Comparison of ENCODE assay signal across 33 mouse cellular contexts in the genomic region with DNA sequence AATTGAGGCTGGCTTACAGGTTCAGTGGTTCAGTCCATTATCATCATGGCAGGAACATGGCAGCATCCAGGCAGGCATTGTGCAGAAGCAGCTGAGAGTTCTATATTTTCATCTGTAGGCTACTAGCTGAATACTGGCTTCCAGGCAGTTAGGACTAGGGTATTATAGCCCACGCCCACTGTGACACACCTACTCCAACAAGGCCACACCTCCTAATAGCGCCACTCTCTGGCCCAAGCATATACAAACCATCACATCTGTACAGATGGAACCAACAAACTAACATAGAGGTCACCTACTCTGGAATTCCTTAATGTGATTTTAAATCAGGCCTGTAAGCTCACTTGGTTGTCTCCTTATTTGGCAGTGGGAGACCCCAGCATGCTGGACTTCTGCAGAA.
"Had no signal": no experiment of that assay in that cellular context is flagged by ENCODE, and none has a peak within 500 bp of the region (broad histone marks: within the 10 kb centered on the region; RNA-seq: fewer than 3 reads in every experiment).

No protein-coding gene starts in this region.

- H3K27ac ChIP-seq: heart, embryonic 13.5 days; heart, embryonic 15.5 days; hindbrain, embryonic 10.5 days; hindbrain, embryonic 12.5 days; hindbrain, embryonic 13.5 days; hindbrain, embryonic 14.5 days; hindbrain, embryonic 15.5 days; hindbrain, postnatal 0 days; intestine, embryonic 15.5 days; kidney, embryonic 15.5 days; kidney, postnatal 0 days; layer of hippocampus, adult 2 months; left cerebral cortex, adult 2 months had no signal

- H3K36me3 ChIP-seq: heart, embryonic 12.5 days; heart, embryonic 13.5 days; heart, embryonic 15.5 days; hindbrain, embryonic 12.5 days; hindbrain, embryonic 13.5 days; hindbrain, embryonic 15.5 days; intestine, embryonic 15.5 days; kidney, embryonic 15.5 days had no signal

- H3K4me3 ChIP-seq: heart, embryonic 12.5 days; heart, embryonic 13.5 days; heart, embryonic 15.5 days; hindbrain, embryonic 10.5 days; hindbrain, embryonic 12.5 days; hindbrain, embryonic 13.5 days; hindbrain, embryonic 15.5 days; intestine, embryonic 15.5 days; kidney, embryonic 15.5 days; layer of hippocampus, adult 2 months; left cerebral cortex, adult 2 months had no signal

- H3K9ac ChIP-seq: heart, embryonic 12.5 days; heart, embryonic 13.5 days; heart, embryonic 15.5 days; hindbrain, embryonic 12.5 days; hindbrain, embryonic 13.5 days; hindbrain, embryonic 14.5 days; hindbrain, embryonic 15.5 days; intestine, embryonic 15.5 days; kidney, embryonic 15.5 days had no signal

- ATAC-seq: hindbrain, embryonic 16.5 days; hindbrain, postnatal 0 days; inflammation-experienced regulatory T-cells, adult 6 months; intestine, embryonic 15.5 days; intestine, embryonic 16.5 days; intestine, postnatal 0 days had no signal

- H3K4me1 ChIP-seq: heart, embryonic 12.5 days; heart, embryonic 13.5 days; heart, embryonic 15.5 days; hindbrain, embryonic 10.5 days; hindbrain, embryonic 12.5 days; hindbrain, embryonic 13.5 days; hindbrain, embryonic 15.5 days; intestine, embryonic 15.5 days; kidney, embryonic 15.5 days had no signal

- H3K9me3 ChIP-seq: heart, embryonic 12.5 days; heart, embryonic 13.5 days; heart, embryonic 15.5 days; hindbrain, embryonic 10.5 days; hindbrain, embryonic 12.5 days; hindbrain, embryonic 13.5 days; hindbrain, embryonic 15.5 days; intestine, embryonic 15.5 days; kidney, embryonic 15.5 days had no signal

- DNase-seq: heart, postnatal 10 days; heart, postnatal 14 days; heart, postnatal 36 days; heart, postnatal 4 days; kidney, adult 11 months; kidney, adult 18-20 months; kidney, adult 2 months; kidney, adult 8-10 months; kidney, adult 9 months; kidney, postnatal 10 days; kidney, postnatal 14 days; kidney, postnatal 25 days; kidney, postnatal 36 days; layer of hippocampus, adult 9-11 months; layer of hippocampus, postnatal 36 days had no signal

- H3K27me3 ChIP-seq: heart, embryonic 12.5 days; heart, embryonic 13.5 days; heart, embryonic 15.5 days; hindbrain, embryonic 12.5 days; hindbrain, embryonic 13.5 days; hindbrain, embryonic 15.5 days; intestine, embryonic 15.5 days; kidney, embryonic 15.5 days had no signal
